Mouse (Mus musculus): ENCODE results near the gene Ube2b. TPM values are rescaled to one million over a fixed set of nuclear protein-coding genes. Genes with fewer than 3 reads are reported as not detected.

Ube2b gene
- total RNA-seq, 2 experiments from 2014 or later = 93.1 to 101 TPM

DNA sequence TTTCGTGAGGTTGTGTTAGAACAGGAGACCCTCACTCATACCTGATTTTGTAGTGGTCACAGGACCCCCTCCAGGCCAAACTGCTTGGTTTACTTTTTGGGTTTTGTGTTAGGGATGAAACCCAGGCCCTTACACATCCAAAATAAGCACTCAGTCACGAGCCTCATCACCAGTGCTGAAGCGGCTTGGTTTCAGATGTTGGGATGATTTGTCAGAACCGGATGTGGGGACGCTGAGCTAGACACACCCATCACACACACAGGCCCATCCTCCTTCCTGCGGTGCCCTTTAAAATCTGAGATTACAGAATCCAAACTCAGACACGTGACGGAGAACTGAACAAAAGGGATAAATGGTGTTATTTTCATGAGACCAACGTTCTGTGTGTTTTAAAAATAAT is 31.7 kb downstream of the Ube2b start:
- ATAC-seq (replicated peaks; ENCODE audit: poor library complexity, severe bottlenecking) = no peak

DNA sequence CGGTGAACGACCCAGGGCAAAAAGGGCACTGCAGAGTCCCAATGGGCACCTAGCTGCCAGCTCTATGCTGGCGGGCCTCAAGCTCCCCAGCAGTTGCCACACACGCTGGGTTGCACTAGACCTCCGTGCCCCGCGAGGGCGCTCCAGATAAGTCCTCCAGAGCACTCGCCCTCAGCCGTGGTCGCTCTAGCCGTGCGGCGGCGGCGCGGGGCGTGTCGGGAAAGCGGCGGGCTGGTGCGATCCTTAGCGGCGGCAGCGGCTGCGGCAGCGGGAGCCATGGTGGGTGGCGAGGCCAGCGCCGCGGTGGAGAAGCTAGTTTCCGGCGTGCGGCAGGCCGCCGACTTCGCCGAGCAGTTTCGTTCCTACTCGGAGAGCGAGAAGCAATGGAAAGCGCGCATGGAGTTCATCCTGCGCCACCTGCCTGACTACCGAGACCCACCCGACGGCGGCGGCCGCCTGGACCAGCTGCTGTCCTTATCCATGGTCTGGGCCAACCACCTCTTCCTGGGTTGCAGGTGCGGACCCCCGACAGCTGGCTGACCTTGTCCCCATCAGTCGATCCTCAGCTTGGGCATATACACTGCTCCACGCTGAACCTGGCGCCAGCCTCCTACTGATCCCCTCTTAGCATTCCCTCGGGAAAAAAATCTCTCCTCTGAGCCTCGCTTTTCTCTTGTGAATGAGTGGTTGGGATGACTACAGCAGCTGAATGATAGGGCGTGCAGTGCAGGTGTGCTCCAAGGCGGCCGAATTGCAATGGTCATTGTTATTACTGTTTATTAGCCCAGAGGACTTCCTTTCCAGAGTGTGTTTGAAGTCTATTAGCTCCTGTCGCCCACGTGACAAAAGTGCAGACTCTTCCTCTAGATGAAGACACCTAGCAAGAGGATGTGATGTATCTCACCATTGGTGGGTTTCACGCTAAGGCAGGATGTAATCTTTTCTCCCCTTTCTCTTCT is 32.8 kb downstream of the Ube2b start, which contains the start of gene Cdkn2aipnl:
TSS of gene Cdkn2aipnl (plus strand) at position 219 of the 959 bp plus-strand sequence.
- ATAC-seq (replicated peaks; ENCODE audit: poor library complexity, severe bottlenecking) = peak; percentile 97

- no peak for ATAC-seq (replicated peaks; ENCODE audit: poor library complexity, severe bottlenecking)
Observed at GRCm38 (mm10) chr11:51966651-51967050, 33.9 kb downstream of the Ube2b start.

GRCm38 (mm10) chr11:51962277-51962676 is 38.3 kb downstream of the Ube2b start:
- ATAC-seq (replicated peaks; ENCODE audit: poor library complexity, severe bottlenecking) = no peak

- peak; percentile 81 for ATAC-seq (replicated peaks; ENCODE audit: poor library complexity, severe bottlenecking)
Observed at GRCm38 (mm10) chr11:51961761-51962160, 38.8 kb downstream of the Ube2b start.

- ATAC-seq (replicated peaks; ENCODE audit: poor library complexity, severe bottlenecking) = peak; percentile 42
Observed at GRCm38 (mm10) chr11:51960967-51961471, 39.5 kb downstream of the Ube2b start.

DNA sequence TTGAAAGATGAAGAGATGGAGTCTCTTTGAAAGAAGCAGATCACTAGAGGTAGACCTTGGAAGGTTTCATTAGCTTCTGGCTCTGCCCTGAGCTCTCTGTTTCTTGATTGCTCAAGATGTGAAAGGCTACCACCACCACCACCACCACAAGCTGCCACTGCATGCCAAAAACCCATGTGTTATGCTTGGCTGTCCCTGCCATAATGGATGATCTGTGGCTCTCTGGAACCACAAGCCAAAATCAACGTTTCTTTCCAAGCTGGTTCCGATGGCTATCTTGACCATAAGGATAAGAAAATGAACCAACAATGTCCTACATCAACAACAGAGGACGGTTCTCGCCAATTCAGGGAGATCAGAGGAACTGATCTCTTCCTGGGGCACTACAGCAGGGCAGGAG is 40.5 kb downstream of the Ube2b start:
- ATAC-seq (replicated peaks; ENCODE audit: poor library complexity, severe bottlenecking) = no peak

GRCm38 (mm10) chr11:51959511-51959910 is 41.1 kb downstream of the Ube2b start:
- no peak for ATAC-seq (replicated peaks; ENCODE audit: poor library complexity, severe bottlenecking)

DNA sequence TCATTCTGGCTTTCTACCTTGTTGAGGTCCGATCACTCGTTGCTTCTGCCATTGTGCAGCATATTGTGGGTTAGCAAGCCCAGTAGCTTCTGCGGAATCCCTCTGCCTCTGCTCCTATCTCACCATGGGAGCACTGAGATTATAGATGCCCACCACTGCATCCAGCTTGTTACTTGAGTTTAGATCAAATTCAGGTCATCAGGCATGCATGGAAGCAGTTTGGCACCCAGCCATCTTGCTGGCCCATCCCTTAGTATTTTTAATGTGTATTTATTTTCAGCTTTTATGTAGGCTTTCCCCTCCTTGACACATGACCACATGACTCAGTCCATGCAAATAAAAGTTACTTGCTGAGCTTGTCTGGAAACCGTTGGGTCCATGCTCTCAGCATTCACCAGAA is 42.8 kb downstream of the Ube2b start:
- ATAC-seq (replicated peaks; ENCODE audit: poor library complexity, severe bottlenecking) = no peak

DNA sequence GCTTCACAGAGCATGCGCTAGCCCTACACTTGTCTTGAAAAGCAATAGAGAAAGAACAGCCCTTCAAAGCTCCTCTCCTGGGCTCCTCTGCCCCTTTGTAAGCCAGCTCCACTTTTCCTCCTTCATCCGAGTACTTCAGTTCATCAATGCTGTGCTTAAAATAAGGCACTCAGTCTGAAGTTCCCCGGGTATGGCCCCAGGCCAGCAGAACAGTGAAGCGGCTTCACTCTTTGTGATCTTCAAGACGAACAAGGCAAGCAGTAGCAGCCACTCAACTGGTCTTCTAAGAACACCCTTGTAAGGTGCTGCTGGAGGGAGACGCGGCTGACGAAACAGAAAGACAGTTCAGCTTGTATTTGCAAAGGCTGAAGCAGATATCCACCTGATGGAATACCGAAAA is 44.5 kb downstream of the Ube2b start:
- no peak for ATAC-seq (replicated peaks; ENCODE audit: poor library complexity, severe bottlenecking)

DNA sequence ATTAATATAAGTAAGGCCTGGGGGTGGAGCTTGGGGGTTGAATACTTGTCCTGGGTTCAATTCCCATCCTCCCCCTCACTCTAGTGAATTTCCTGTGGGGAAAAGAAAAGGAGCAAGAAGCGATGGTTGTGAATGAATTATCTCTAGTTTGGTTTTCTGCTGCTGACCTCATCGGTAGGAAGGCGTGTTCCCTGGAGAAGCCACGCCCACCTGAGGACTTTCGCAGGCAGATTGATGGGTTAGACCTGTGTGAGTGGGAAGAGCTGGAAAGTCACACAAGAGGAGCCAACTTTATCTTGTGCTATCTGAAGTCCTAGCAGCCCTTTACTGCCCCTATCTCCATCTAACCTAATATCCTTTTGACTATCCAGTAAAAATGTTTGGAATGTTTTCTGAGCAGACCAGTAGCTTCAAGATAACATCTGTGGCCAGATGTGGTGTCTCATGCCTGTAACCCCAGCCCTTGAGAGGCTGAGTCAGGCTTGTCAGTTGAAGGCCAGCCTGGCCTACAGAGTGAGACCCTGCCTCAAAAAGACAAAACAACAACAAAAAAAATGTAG is 48.6 kb downstream of the Ube2b start:
- no peak for ATAC-seq (replicated peaks; ENCODE audit: poor library complexity, severe bottlenecking)

DNA sequence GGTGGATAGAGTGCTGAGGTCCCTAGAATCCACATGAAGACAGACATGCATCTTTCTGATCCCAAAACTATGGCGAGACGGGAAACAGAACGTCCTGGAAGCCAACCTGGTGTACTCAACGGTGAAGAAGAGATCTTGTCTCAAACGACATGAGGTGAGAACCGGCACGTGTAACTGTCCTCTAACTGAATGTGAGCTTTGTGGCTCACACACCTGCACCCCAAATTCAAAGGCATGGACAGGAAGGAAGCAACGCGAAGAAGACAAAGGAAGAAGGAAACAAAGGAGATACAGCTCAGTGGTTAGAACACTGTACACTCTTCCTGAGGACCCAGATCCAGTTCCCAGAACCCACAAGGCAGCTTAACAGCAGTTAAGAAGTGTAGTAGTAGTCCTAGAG is 50.6 kb downstream of the Ube2b start:
- ATAC-seq (replicated peaks; ENCODE audit: poor library complexity, severe bottlenecking) = no peak

GRCm38 (mm10) chr11:51949155-51949840 is 51.3 kb downstream of the Ube2b start:
- no peak for ATAC-seq (replicated peaks; ENCODE audit: poor library complexity, severe bottlenecking)

DNA sequence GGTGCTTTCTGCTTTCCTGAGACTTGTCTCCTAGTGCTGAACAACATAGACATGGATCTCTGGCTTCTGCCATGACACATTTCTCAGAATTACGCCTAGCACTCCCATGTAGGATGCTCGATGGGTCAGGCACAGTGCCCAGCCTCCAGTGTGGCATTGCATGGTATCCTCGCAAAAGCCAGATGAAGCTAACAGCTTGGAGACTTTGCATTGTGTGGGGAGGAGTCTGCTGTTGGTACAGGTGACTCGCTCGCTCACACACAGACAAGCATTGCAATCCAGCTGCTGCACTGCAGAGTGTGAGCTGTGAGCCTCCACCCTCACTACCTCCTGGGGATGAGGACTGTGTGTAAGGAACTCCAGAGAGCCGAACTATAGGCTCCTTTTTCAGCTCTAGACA is 54.4 kb downstream of the Ube2b start:
- no peak for ATAC-seq (replicated peaks; ENCODE audit: poor library complexity, severe bottlenecking)

- ATAC-seq (replicated peaks; ENCODE audit: poor library complexity, severe bottlenecking) = no peak
Observed at GRCm38 (mm10) chr11:51945548-51945947, 55.0 kb downstream of the Ube2b start.

DNA sequence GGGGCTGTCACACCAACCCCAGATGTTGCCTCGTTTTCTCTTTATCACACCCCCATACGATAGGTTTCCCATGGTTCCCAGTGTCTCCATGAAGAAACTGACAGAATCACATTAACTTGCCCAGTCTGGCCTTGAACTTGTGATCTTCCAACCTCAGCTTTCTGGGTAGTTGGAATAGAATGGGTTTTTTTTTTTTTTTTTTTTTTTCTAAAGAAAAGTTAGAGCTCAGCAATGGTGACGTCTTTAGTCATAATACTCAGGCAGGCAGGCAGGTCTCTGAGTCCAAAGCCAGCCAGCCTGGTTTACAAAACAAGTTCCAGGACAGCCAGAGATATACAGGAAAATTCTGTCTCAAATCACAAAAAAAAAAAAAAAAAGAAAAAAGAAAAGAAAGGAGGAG is 56.3 kb downstream of the Ube2b start:
- ATAC-seq (replicated peaks; ENCODE audit: poor library complexity, severe bottlenecking) = no peak

- no peak for ATAC-seq (replicated peaks; ENCODE audit: poor library complexity, severe bottlenecking)
Observed at GRCm38 (mm10) chr11:51943500-51943841, 57.1 kb downstream of the Ube2b start.

DNA sequence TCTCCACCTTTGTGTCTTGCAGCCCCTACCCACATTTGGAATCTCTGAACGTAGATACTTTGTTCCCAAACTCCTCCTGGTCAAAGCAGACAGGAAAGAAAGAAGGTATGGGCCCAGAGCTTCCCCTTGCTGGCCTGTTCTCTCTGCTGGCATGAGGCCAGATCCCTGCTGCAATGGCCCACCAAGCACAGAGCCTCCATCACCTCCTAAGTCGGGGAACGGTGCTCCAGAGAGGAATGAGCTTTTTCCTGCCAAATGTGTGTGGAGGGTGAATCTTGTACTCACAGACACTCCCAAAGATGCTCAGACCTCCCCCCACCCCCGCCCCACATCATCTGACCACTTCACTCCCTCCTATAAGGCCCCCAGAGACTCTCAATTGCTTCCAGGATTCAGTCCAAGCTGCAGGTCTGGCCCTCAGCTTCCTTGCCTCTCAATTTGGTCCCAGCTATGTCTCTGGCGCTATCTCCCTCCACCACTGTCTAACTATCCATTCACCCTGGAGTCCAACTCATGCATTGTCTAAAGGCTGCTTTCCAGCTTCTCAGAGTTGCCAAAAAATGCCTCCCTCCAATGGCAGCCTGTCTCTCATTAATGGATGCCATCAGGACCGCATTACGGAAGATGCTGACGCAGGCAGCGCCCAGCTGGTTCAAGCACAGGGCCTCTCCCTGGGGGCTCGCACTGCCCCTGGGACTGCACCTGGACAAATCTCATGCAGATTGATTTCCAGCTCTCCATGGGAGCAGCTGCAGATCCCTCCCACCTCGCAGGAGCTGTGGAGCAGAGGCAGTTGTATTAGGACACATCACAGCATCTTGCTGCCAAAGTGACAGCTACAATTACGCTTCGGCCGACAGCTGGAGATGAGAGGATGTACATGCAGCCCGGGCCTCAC is 57.7 kb downstream of the Ube2b start:
- no peak for ATAC-seq (replicated peaks; ENCODE audit: poor library complexity, severe bottlenecking)

- no peak for ATAC-seq (replicated peaks; ENCODE audit: poor library complexity, severe bottlenecking)
Observed at GRCm38 (mm10) chr11:51940511-51940955, 60.0 kb downstream of the Ube2b start.

DNA sequence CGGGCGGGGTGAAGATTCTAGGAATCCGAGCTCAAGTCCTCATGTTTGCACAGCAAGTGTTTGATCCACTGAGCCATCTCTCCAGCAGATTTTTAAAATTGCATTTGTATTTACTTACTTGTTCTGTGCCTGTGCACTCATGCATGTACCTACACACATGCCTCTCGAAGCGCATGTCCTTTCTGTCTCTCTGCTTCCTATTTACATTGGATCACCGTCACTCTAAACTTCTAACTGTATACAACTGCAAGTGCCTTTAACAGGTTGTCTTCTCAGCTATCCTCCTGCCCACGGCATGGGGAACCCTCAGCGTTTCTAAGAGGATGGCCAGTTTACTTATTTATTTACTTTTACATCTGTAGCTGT is 61.0 kb downstream of the Ube2b start:
- ATAC-seq (replicated peaks; ENCODE audit: poor library complexity, severe bottlenecking) = no peak

Data from granulocyte monocyte progenitor cell, adult 5-6 weeks (primary cell).